Mouse (Mus musculus): ENCODE results near the gene Fam110a.

DNA sequence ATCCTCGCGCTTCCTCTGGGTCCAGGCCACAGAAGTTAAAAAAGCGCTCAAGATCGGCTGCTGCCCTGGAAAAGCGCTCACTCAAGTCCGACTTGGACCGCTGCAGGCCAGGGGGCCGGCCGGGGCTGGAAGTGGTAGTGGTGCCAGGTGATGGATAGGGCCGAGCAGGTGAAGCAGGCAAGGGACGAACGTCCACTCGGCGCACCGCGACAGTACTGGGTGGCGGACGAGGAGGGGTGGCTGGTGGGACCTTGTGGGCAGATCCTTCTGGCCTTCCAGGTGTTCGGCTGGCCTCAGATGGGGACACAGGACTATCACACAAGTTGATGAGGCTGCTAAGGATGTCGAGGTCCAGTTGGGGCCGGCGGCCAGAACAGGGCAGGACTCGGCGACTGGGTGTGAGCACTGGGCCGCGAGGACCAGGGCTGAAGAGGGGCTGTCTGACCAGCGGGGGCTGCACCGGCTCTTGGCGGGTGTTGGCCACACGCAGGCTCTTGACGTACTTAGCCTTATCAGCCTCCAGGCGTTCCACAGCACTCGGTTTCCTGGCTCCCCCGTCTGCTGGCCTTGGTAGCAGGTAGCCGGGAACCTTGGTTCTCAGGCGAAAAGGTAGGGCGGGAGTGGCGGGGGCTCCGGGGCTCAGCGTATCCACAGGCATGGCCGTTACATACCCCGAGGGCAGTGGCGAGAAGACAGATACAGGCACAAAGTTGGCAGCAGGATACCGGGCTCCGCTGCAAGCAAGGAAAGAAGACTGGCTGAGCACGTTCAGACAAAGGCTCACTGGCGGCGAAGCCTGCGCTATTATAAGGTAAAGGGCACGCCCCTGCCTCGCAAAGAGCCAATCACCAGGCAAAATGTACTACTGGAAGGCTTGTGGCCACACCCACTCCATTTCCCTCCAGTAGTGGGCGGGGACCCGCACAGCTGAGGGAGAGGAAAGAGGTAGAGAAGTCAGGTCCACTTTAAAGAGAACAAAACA lies 9.5 kb downstream of the Fam110a start:
- TF ChIP-seq CTCF (conservative IDR thresholded peaks at IDR 0.05; ENCODE audit: insufficient read depth, insufficient read length, low read depth, low read length) (no peak), POLR2A (IDR thresholded peaks at IDR 0.05; ENCODE audit: low read depth, low read length) (peak; percentile 83)
